Mouse (Mus musculus) thymus, postnatal 4 days (tissue): ENCODE data around the gene Pih1d1.
A peak's percentile ranks its signal among the peaks of the same experiment; 100 is the strongest.

ENCODE experiments used
- DNase-seq: peaks from one replicate; pipeline ENCODE4 v3.0.0; 2021

The Pih1d1 gene

GRCm38 (mm10) chr7:45169495-45169894, 15.4 kb downstream of the Pih1d1 start:
- DNase-seq, result peak; percentile 61

GRCm38 (mm10) chr7:45172974-45173373, 18.9 kb downstream of the Pih1d1 start:
- peak; percentile 79 for DNase-seq

- peak; percentile 41 for DNase-seq
These were observed 19.7 kb downstream of the Pih1d1 start for GRCm38 (mm10) chr7:45173772-45174171.

GRCm38 (mm10) chr7:45174567-45175280, 20.6 kb downstream of the Pih1d1 start:
- no peak for DNase-seq

GRCm38 (mm10) chr7:45175398-45175797, 21.3 kb downstream of the Pih1d1 start:
- DNase-seq, result no peak

GRCm38 (mm10) chr7:45175929-45176328, 21.8 kb downstream of the Pih1d1 start:
- no peak for DNase-seq

- no peak for DNase-seq
These were observed 22.3 kb downstream of the Pih1d1 start for GRCm38 (mm10) chr7:45176356-45176755.

- DNase-seq, result no peak
These were observed 24.4 kb downstream of the Pih1d1 start for GRCm38 (mm10) chr7:45178550-45178949.

GRCm38 (mm10) chr7:45179469-45179868, 25.4 kb downstream of the Pih1d1 start, which contains the start of gene Gfy:
TSS of gene Gfy (minus strand) at chr7:45179569.
- no peak for DNase-seq

GRCm38 (mm10) chr7:45180896-45181477, 26.9 kb downstream of the Pih1d1 start, which contains the start of gene Pth2:
TSS of gene Pth2 (plus strand) at chr7:45180995.
- DNase-seq, result no peak

GRCm38 (mm10) chr7:45181540-45181939, 27.4 kb downstream of the Pih1d1 start:
- peak; percentile 33 for DNase-seq

- peak; percentile 88 for DNase-seq
These were observed 28.1 kb downstream of the Pih1d1 start for GRCm38 (mm10) chr7:45182199-45182601.

- no peak for DNase-seq
These were observed 28.5 kb downstream of the Pih1d1 start for GRCm38 (mm10) chr7:45182606-45183005.

- DNase-seq, result no peak
These were observed 29.6 kb downstream of the Pih1d1 start for GRCm38 (mm10) chr7:45183672-45184071.

- DNase-seq, result no peak
These were observed 31.8 kb downstream of the Pih1d1 start for GRCm38 (mm10) chr7:45185921-45186320.

- no peak for DNase-seq
These were observed 35.5 kb downstream of the Pih1d1 start for GRCm38 (mm10) chr7:45189600-45189999.

- DNase-seq, result no peak
These were observed 36.1 kb downstream of the Pih1d1 start for GRCm38 (mm10) chr7:45190186-45190585.

GRCm38 (mm10) chr7:45191161-45191560, 37.1 kb downstream of the Pih1d1 start:
- DNase-seq, result no peak

GRCm38 (mm10) chr7:45191803-45192363, 37.8 kb downstream of the Pih1d1 start:
- DNase-seq, result no peak

GRCm38 (mm10) chr7:45192585-45193310, 38.6 kb downstream of the Pih1d1 start:
- DNase-seq, result no peak

GRCm38 (mm10) chr7:45193406-45193805, 39.3 kb downstream of the Pih1d1 start:
- no peak for DNase-seq

GRCm38 (mm10) chr7:45193871-45194785, 40.0 kb downstream of the Pih1d1 start:
- DNase-seq, result no peak
